ENCODE assay signal across 2 mouse cellular contexts in the genomic region with DNA sequence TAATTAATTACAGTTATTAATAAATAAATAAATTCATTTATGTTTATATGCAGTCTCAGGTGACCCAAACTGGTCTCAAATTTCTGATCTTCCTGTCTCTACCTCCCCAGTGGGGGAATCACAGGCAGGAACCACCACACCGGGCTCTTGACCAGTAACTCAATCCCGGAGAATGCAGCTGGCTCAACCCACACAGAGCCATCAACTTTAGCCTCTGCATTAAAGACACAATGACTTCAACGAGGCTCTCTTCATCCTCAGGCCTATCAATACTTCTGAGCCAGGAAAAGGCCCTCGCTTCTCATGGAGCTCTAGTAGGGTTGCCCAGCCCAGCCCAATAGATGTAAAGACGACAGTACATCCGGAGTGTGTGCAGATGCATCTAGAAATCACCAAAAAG. TPM values are rescaled to one million over a fixed set of nuclear protein-coding genes. Genes with fewer than 3 reads are reported as not detected.
DNase-seq lines count a peak whose midpoint lies in the region; ATAC-seq lines count a peak whose summit lies in the region.
"Not testable (repeated sequence)": the region's sequence is repeated elsewhere in the genome, so short reads cannot be mapped to it uniquely, and the experiment has no call there.

No protein-coding gene starts in this region.

- not testable (repeated sequence) for H3K4me2 ChIP-seq in hindbrain, embryonic 14.5 days (replicated peaks)

- H3K27ac ChIP-seq in hindbrain, embryonic 14.5 days = not testable (repeated sequence)

- H3K4me1 ChIP-seq in hindbrain, embryonic 14.5 days (replicated peaks; ENCODE audit: control insufficient read depth, insufficient read depth, low read length) = not testable (repeated sequence)

- H3K27me3 ChIP-seq in hindbrain, embryonic 14.5 days (ENCODE audit: control insufficient read depth, insufficient read depth, low read length) = not testable (repeated sequence)

- WGBS in hindbrain, embryonic 14.5 days = 95% methylated on average over 6 of the region's 6 CpGs

- peak; percentile 91 for DNase-seq in heart, adult 11 months
- peak; percentile 5 for DNase-seq in hindbrain, embryonic 14.5 days (ENCODE audit: low spot score)

- not testable (repeated sequence) for H3K36me3 ChIP-seq in hindbrain, embryonic 14.5 days (replicated peaks; ENCODE audit: control insufficient read depth, insufficient read depth)

- not testable (repeated sequence) for ATAC-seq in hindbrain, embryonic 14.5 days (ENCODE audit: low FRiP score)

- H3K4me3 ChIP-seq in hindbrain, embryonic 14.5 days (replicated peaks; ENCODE audit: low read length) = not testable (repeated sequence)

- not testable (repeated sequence) for H3K9ac ChIP-seq in hindbrain, embryonic 14.5 days

- not testable (repeated sequence) for H3K9me3 ChIP-seq in hindbrain, embryonic 14.5 days (ENCODE audit: control insufficient read depth, low read length)

RNA-seq across cellular contexts. Expression of a gene that starts 2.5 kb away (rescaled TPM):
- 4.2 and 5.3 TPM in 2 replicates for polyA plus RNA-seq in hindbrain, embryonic 14.5 days (2014; fragmentation: Nextera tagmentation; extraction: Ambion mirVana)

RNA-seq across cellular contexts. Expression of a gene that starts 10.7 kb away (rescaled TPM):
- polyA plus RNA-seq in hindbrain, embryonic 14.5 days (2014; fragmentation: Nextera tagmentation; extraction: Ambion mirVana) = 6.1 and 6.4 TPM in 2 replicates

RNA-seq across cellular contexts. Expression of a gene that starts 17.1 kb away (rescaled TPM):
- polyA plus RNA-seq in hindbrain, embryonic 14.5 days (2014; fragmentation: Nextera tagmentation; extraction: Ambion mirVana) = 4.5 and 5.7 TPM in 2 replicates

RNA-seq across cellular contexts. Expression of a gene that starts 17.8 kb away (rescaled TPM):
- polyA plus RNA-seq in hindbrain, embryonic 14.5 days (2014; fragmentation: Nextera tagmentation; extraction: Ambion mirVana) = 25.6 and 31.6 TPM in 2 replicates

RNA-seq across cellular contexts. Expression of a gene that starts 28.3 kb away (rescaled TPM):
- polyA plus RNA-seq in hindbrain, embryonic 14.5 days (2014; fragmentation: Nextera tagmentation; extraction: Ambion mirVana) = 8.2 and 8.5 TPM in 2 replicates
